Comparison of ENCODE assay signal across 19 mouse cellular contexts in genomic region chr7:135546530-135546929, GRCm38 (mm10). TPM values are rescaled to one million over a fixed set of nuclear protein-coding genes. Genes with fewer than 3 reads are reported as not detected.
"Had no signal": no experiment of that assay in that cellular context is flagged by ENCODE, and none has a peak within 500 bp of the region (broad histone marks: within the 10 kb centered on the region; RNA-seq: fewer than 3 reads in every experiment).

No protein-coding gene starts in this region.

- DNase-seq: kidney, adult 18-20 months; kidney, postnatal 10 days; left cerebral cortex, postnatal 4 days; lung, postnatal 14 days; retina, postnatal 1 day; right cerebral cortex, postnatal 4 days; spleen, adult 18-20 months had no signal

- H3K4me1 ChIP-seq: intestine, embryonic 15.5 days; midbrain, embryonic 12.5 days had no signal

- H3K36me3 ChIP-seq: intestine, embryonic 15.5 days; limb, embryonic 13.5 days; midbrain, embryonic 12.5 days; neural tube, embryonic 13.5 days had no signal

- H3K4me3 ChIP-seq: intestine, embryonic 15.5 days; limb, embryonic 13.5 days; midbrain, embryonic 12.5 days; neural tube, embryonic 13.5 days had no signal

- H3K27me3 ChIP-seq: intestine, embryonic 15.5 days; limb, embryonic 13.5 days; midbrain, embryonic 12.5 days had no signal

- H3K27ac ChIP-seq: intestine, embryonic 15.5 days; limb, embryonic 13.5 days; liver, embryonic 14.5 days; midbrain, embryonic 12.5 days; neural tube, embryonic 13.5 days had no signal

RNA-seq across cellular contexts. Expression of gene Clrn3, which starts 18.1 kb away (rescaled TPM):
- total RNA-seq: layer of hippocampus, adult 8-10 months; layer of hippocampus, postnatal 14 days; left cerebral cortex, adult 18-20 months; left cerebral cortex, postnatal 10 days; left cerebral cortex, postnatal 4 days; liver, adult 2 months; megakaryocyte-erythroid progenitor cell, adult 5-6 weeks had no signal
- polyA plus RNA-seq: limb, embryonic 13.5 days; liver, embryonic 14.5 days; midbrain, embryonic 12.5 days; midbrain, embryonic 16.5 days; neural tube, embryonic 13.5 days had no signal
